In genomic region chr11:76398312-76398797, GRCm38 (mm10) we compare ENCODE assay signal across 7 mouse cellular contexts. TPM values are rescaled to one million over a fixed set of nuclear protein-coding genes. Genes with fewer than 3 reads are reported as not detected.
DNase-seq lines count a peak whose midpoint lies in the region; ATAC-seq and TF ChIP-seq lines count a peak whose summit lies in the region.

No protein-coding gene starts in this region.

- peaks cover 54% of the 10 kb centered on the region for H3K79me2 ChIP-seq in C2C12 (ENCODE audit: control insufficient read depth, insufficient read depth)

- H3K36me3 ChIP-seq in C2C12 (ENCODE audit: control insufficient read depth, insufficient read depth) = no peaks in the 10 kb centered on the region
- no peaks in the 10 kb centered on the region for H3K36me3 ChIP-seq in liver, embryonic 12.5 days

- peak; percentile 15 for ATAC-seq in granulocyte monocyte progenitor cell, adult 5-6 weeks (replicated peaks; ENCODE audit: poor library complexity, severe bottlenecking)
- peak; percentile 57 for ATAC-seq in liver, embryonic 12.5 days

- WGBS in liver, embryonic 12.5 days (ENCODE audit: insufficient replicate concordance) = 1% methylated on average over 32 of the region's 33 CpGs
- under 1% methylated on average over 33 of the region's 33 CpGs for WGBS in olfactory bulb, adult 2 months

- H3K79me3 ChIP-seq in C2C12 (ENCODE audit: low read depth) = peaks cover 44% of the 10 kb centered on the region

- H3K4me1 ChIP-seq in liver, embryonic 12.5 days = peaks cover 23% of the 10 kb centered on the region
- H3K4me1 ChIP-seq in olfactory bulb, adult 2 months (ENCODE audit: control insufficient read depth, insufficient read depth, low read length) = peaks cover 13% of the 10 kb centered on the region

- H3K4me2 ChIP-seq in liver, embryonic 12.5 days = peak overlapping the region; percentile 100

- TF ChIP-seq CTCF in C2C12 (IDR thresholded peaks at IDR 0.05; ENCODE audit: control insufficient read depth, insufficient read depth, insufficient read length) = no peak
- TF ChIP-seq CTCF in olfactory bulb, adult 2 months (IDR thresholded peaks at IDR 0.05; ENCODE audit: insufficient read depth, low read depth, low read length) = no peak

- peak overlapping the region; percentile 51; the same call in 1 of the 2 replicates for H3K27ac ChIP-seq in liver, embryonic 12.5 days
- H3K27ac ChIP-seq in olfactory bulb, adult 2 months (ENCODE audit: insufficient read depth, low read depth, low read length) = no peak overlapping the region

- H3K9ac ChIP-seq in liver, embryonic 12.5 days = peak overlapping the region; percentile 77

- H3K27me3 ChIP-seq in C2C12 (ENCODE audit: control insufficient read depth, insufficient read depth, insufficient read length) = no peaks in the 10 kb centered on the region
- peaks cover 20% of the 10 kb centered on the region for H3K27me3 ChIP-seq in liver, embryonic 12.5 days (replicated peaks)

- H3K4me3 ChIP-seq in C2C12 (ENCODE audit: insufficient read depth, poor library complexity, severe bottlenecking) = peak overlapping the region; percentile 83
- peak overlapping the region; percentile 75 for H3K4me3 ChIP-seq in liver, embryonic 12.5 days
- peak overlapping the region; percentile 82 for H3K4me3 ChIP-seq in olfactory bulb, adult 2 months (ENCODE audit: insufficient read depth, low read depth, low read length)

- H3K9me3 ChIP-seq in liver, embryonic 12.5 days (replicated peaks) = no peaks in the 10 kb centered on the region

- peak overlapping the region; percentile 91 for H3ac ChIP-seq in C2C12 (ENCODE audit: control insufficient read depth, insufficient read length, low read depth)

- TF ChIP-seq POLR2A in olfactory bulb, adult 2 months (IDR thresholded peaks at IDR 0.05; ENCODE audit: insufficient read depth, low read depth, low read length) = no peak

- peak; percentile 57 for DNase-seq in 3T3-L1 (ENCODE audit: low read depth, low spot score)
- DNase-seq in cerebellum, postnatal 14 days = peak; percentile 69 to 70
- no peak for DNase-seq in layer of hippocampus, postnatal 14 days (ENCODE audit: low spot score in 2 of 2)

TF ChIP-seq in C2C12, 6 proteins besides CTCF, POLR2A, EP300 and RAD21:
- no peak for TF ChIP-seq CEBPB (IDR thresholded peaks at IDR 0.05; ENCODE audit: low read depth)
- no peak for TF ChIP-seq USF1 (IDR thresholded peaks at IDR 0.05; ENCODE audit: low read depth)
- no peak for TF ChIP-seq FOSL1 (IDR thresholded peaks at IDR 0.05; ENCODE audit: insufficient read depth, low read length, poor library complexity, severe bottlenecking)
- no peak for TF ChIP-seq MYOD1 (IDR thresholded peaks at IDR 0.05; ENCODE audit: control insufficient read depth, insufficient read length, low read depth)
- no peak for TF ChIP-seq MYOG (IDR thresholded peaks at IDR 0.05; ENCODE audit: control insufficient read depth, extremely low read depth, insufficient read length)
- no peak for TF ChIP-seq MAX (IDR thresholded peaks at IDR 0.05)
TF ChIP-seq in C2C12: peak in this region for 0.

RNA-seq across cellular contexts. Expression of gene Nxn, which starts 0.6 kb away (rescaled TPM):
- polyA plus RNA-seq in C2C12 (2012; fragmentation: generic; extraction: Trizol) = 85.5 TPM
- 29.6 and 32.3 TPM in 2 replicates for total RNA-seq in granulocyte monocyte progenitor cell, adult 5-6 weeks (2014; fragmentation: Nextera tagmentation)
- total RNA-seq in granulocyte monocyte progenitor cell, adult 5-6 weeks (2017) = 24.1 and 25.5 TPM in 2 replicates
- polyA plus RNA-seq in liver, embryonic 12.5 days (2016; fragmentation: Nextera tagmentation; extraction: Ambion mirVana) = 6.0 and 6.9 TPM in 2 replicates
- polyA plus RNA-seq in olfactory bulb, adult 2 months (2012; ENCODE audit: insufficient read depth, insufficient read length, low replicate concordance, missing spikeins) = not detected in 2 replicates
- total RNA-seq in layer of hippocampus, postnatal 14 days (2021) = 10 to 100 TPM; 14.1 to 18.5 TPM

RNA-seq across cellular contexts. Expression of gene Timm22, which starts 8.4 kb away (rescaled TPM):
- 105 TPM for polyA plus RNA-seq in C2C12 (2012; fragmentation: generic; extraction: Trizol)
- total RNA-seq in granulocyte monocyte progenitor cell, adult 5-6 weeks (2014; fragmentation: Nextera tagmentation) = 21.3 and 32.4 TPM in 2 replicates
- 9.9 and 13.9 TPM in 2 replicates for total RNA-seq in granulocyte monocyte progenitor cell, adult 5-6 weeks (2017)
- 59.4 and 63.6 TPM in 2 replicates for polyA plus RNA-seq in liver, embryonic 12.5 days (2016; fragmentation: Nextera tagmentation; extraction: Ambion mirVana)
- not detected in 2 replicates for polyA plus RNA-seq in olfactory bulb, adult 2 months (2012; ENCODE audit: insufficient read depth, insufficient read length, low replicate concordance, missing spikeins)
- 10 to 100 TPM; 30.2 to 33.0 TPM for total RNA-seq in layer of hippocampus, postnatal 14 days (2021)

Comparison
In these comparisons a context has a peak if more than half of its experiments do, and no peak if none do; other contexts are left out.
1. DNase-seq: peak in 3T3-L1 (single experiment) and cerebellum, postnatal 14 days (2 of 2); none in layer of hippocampus, postnatal 14 days (0 of 2).
2. RNA of gene Timm22, which starts 8.4 kb away (polyA plus RNA-seq): 105 TPM in C2C12 (single experiment) and 59.4 to 63.6 TPM in liver, embryonic 12.5 days; not detected in olfactory bulb, adult 2 months; every median in the first group is over 10 times any median in the second.
3. Peak in every context shown above with its lines, with median percentiles within 50 percentile points of each other: H3K4me3 ChIP-seq.